Comparison of ENCODE assay signal across 11 mouse cellular contexts in the genomic region with DNA sequence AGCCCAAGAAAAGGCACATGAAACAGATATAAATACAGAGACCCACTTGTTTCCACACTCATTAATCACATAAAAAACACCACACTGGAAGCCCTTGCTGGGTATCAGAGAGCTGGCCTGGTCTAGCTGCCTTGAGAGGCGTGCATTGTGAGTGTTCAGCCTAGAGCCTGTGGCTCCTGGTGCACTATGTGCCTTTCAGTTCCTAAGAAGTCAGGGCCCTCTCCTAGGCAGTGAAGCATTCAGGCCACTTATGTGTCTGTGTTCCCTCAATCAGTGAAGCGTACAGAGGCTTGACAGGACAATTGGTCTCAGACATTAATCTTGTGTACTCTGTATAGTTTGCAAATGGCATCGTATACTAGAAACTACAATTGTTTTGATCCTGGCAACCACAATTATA.
"Had no signal": no experiment of that assay in that cellular context is flagged by ENCODE, and none has a peak within 500 bp of the region (broad histone marks: within the 10 kb centered on the region; RNA-seq: fewer than 3 reads in every experiment).

No protein-coding gene starts in this region.

- H3K4me3 ChIP-seq: midbrain, embryonic 10.5 days; midbrain, embryonic 12.5 days; myocyte; neural tube, embryonic 13.5 days; neural tube, embryonic 15.5 days had no signal

- H3K4me1 ChIP-seq: midbrain, embryonic 10.5 days; midbrain, embryonic 12.5 days; neural tube, embryonic 13.5 days; neural tube, embryonic 15.5 days had no signal

- DNase-seq: lung, postnatal 10 days; right cerebral cortex, adult 18-20 months; right cerebral cortex, postnatal 25 days; right cerebral cortex, postnatal 4 days had no signal

- ATAC-seq: midbrain, embryonic 16.5 days had no signal

- H3K9me3 ChIP-seq: midbrain, embryonic 10.5 days; midbrain, embryonic 12.5 days; neural tube, embryonic 13.5 days; neural tube, embryonic 15.5 days had no signal

- H3K36me3 ChIP-seq: neural tube, embryonic 13.5 days; neural tube, embryonic 15.5 days had no signal

- H3K4me2 ChIP-seq: lung, embryonic 14.5 days; midbrain, embryonic 12.5 days; neural tube, embryonic 13.5 days; neural tube, embryonic 15.5 days had no signal

- H3K27me3 ChIP-seq: midbrain, embryonic 12.5 days; neural tube, embryonic 13.5 days; neural tube, embryonic 15.5 days had no signal

- H3K9ac ChIP-seq: lung, embryonic 14.5 days; midbrain, embryonic 12.5 days; neural tube, embryonic 13.5 days; neural tube, embryonic 15.5 days had no signal

- H3K27ac ChIP-seq: midbrain, embryonic 10.5 days; midbrain, embryonic 12.5 days; neural tube, embryonic 13.5 days; neural tube, embryonic 15.5 days had no signal
